Mouse (Mus musculus) ES-E14 (cell line): Measurements from ENCODE around the gene Crlf2. TPM values are rescaled to one million over a fixed set of nuclear protein-coding genes. Genes with fewer than 3 reads are reported as not detected.

ENCODE experiments used
- DNase-seq: peaks from one replicate; pipeline ENCODE4 v3.0.0-alpha.2; 2013; ENCODE audit warnings: low read depth, low spot score
- H3K27ac ChIP-seq: 2 replicates; pipeline ENCODE4 v1.5.1; 2012; ENCODE audit warnings: low read depth, mild to moderate bottlenecking, low read length, moderate library complexity, mixed read lengths; ENCODE audit not compliant: poor library complexity, insufficient read depth, severe bottlenecking
- H3K36me3 ChIP-seq: 2 replicates; pipeline ENCODE4 v1.6.1; 2012; ENCODE audit warnings: mild to moderate bottlenecking, low read length, moderate library complexity, mixed read lengths; ENCODE audit not compliant: control insufficient read depth, poor library complexity, insufficient read depth, severe bottlenecking
- H3K4me1 ChIP-seq, 2 experiments: fragments of 150-350 bp in 1 of 2; sonication (generic) in 1 of 2; 2 replicates each; pipeline ENCODE4 v1.6.1; 2012; ENCODE audit warnings: low read length in 2 of 2, mild to moderate bottlenecking in 1 of 2, mixed read lengths in 1 of 2; ENCODE audit not compliant: control insufficient read depth in 2 of 2, insufficient read depth in 2 of 2, poor library complexity in 1 of 2
- H3K4me3 ChIP-seq, 2 experiments: fragments of 150-350 bp in 1 of 2; sonication (generic) in 1 of 2; 2 replicates each; pipeline ENCODE4 v1.5.1; 2012; ENCODE audit warnings: low read length in 2 of 2, low read depth in 1 of 2, mild to moderate bottlenecking in 1 of 2, mixed read lengths in 1 of 2; ENCODE audit not compliant: insufficient read depth in 1 of 2, poor library complexity in 1 of 2, severe bottlenecking in 1 of 2
- H3K9ac ChIP-seq: 2 replicates; pipeline ENCODE4 v1.6.1; 2012; ENCODE audit warnings: low read depth, mild to moderate bottlenecking, low read length, mixed read lengths; ENCODE audit not compliant: poor library complexity, insufficient read depth, severe bottlenecking
- H3K9me3 ChIP-seq: fragments of 150-350 bp; sonication (generic); 2 replicates; pipeline ENCODE4 v1.6.1; 2012; ENCODE audit warnings: low read depth, mild to moderate bottlenecking, low read length; ENCODE audit not compliant: control insufficient read depth, insufficient read depth
- CHD2 ChIP-seq: IDR thresholded peaks from 2 replicates; pipeline ENCODE4 v1.6.1; 2014; ENCODE audit warnings: mild to moderate bottlenecking, low read depth, low read length, inconsistent platforms
- HCFC1 ChIP-seq: IDR thresholded peaks from 2 replicates; pipeline ENCODE4 v1.6.1; 2012; ENCODE audit warnings: low read length, inconsistent platforms, borderline replicate concordance; ENCODE audit not compliant: insufficient read depth
- MAFK ChIP-seq: IDR thresholded peaks from 2 replicates; pipeline ENCODE4 v1.6.1; 2014; ENCODE audit warnings: mild to moderate bottlenecking, low read depth, low read length, inconsistent platforms; ENCODE audit not compliant: insufficient read depth
- ZC3H11A ChIP-seq: IDR thresholded peaks from 2 replicates; pipeline ENCODE4 v1.6.1; 2012; ENCODE audit warnings: low read depth, mild to moderate bottlenecking, inconsistent platforms, low read length, borderline replicate concordance
- ZNF384 ChIP-seq: IDR thresholded peaks from 2 replicates; pipeline ENCODE4 v1.6.1; 2012; ENCODE audit warnings: low read depth, low read length, inconsistent platforms
- in situ Hi-C, 2 experiments: fragments of 600-800 bp; cut with MboI; formaldehyde crosslinking; loops; one replicate each; pipeline ENCODE4 v1.15.1; 2025; ENCODE audit warnings: low sequenced_read_pairs in 2 of 2, inconsistent platforms in 1 of 2; ENCODE audit not compliant: unreplicated experiment in 2 of 2
- total RNA-seq: library from RNA; depleted of rRNA; stranded (reverse); fragments of 300-350 nt; gene quantifications from 2 replicates; pipeline ENCODE4 v1.2.3, GENCODE M21; 2012; rRNA removed

The Crlf2 gene
- 18.4 and 19.9 TPM in 2 replicates for total RNA-seq

- peaks cover 15% of the 10 kb centered on the region; the same call in 1 of the 2 replicates for H3K36me3 ChIP-seq
- H3K4me1 ChIP-seq, result 0 out of 4 replicates have a peak, but pooled peaks cover 0 to 3% of the 10 kb centered on the region in 2 experiments
- peak within 1 kb of the TSS; percentile 100 for H3K27ac ChIP-seq
- peak within 1 kb of the TSS; percentile 96 for H3K9ac ChIP-seq
- H3K9me3 ChIP-seq, result no peaks in the 10 kb centered on the region
- H3K4me3 ChIP-seq, result peak within 1 kb of the TSS; percentile 96 to 98
- in situ Hi-C loops, result no loop called here
- no peak for TF ChIP-seq CHD2
- TF ChIP-seq HCFC1, result no peak
- TF ChIP-seq MAFK, result no peak
- TF ChIP-seq ZNF384, result no peak
- no peak for TF ChIP-seq ZC3H11A
- peak; percentile 94 for DNase-seq
These were observed at the start of gene Crlf2 for GRCm38 (mm10) chr5:109558404-109559160. Gene Crlf2, minus strand, starts transcription at chr5:109558993.

- DNase-seq, result peak; percentile 9
- H3K27ac ChIP-seq, result no peak overlapping the region
- H3K4me1 ChIP-seq, result no peaks in the 10 kb centered on the region
- no peaks in the 10 kb centered on the region for H3K36me3 ChIP-seq
- in situ Hi-C loops, result no loop called here
- TF ChIP-seq HCFC1, result no peak
- no peak for TF ChIP-seq CHD2
- TF ChIP-seq MAFK, result no peak
- no peak for TF ChIP-seq ZNF384
- TF ChIP-seq ZC3H11A, result no peak
- peaks cover 15% of the 10 kb centered on the region for H3K9me3 ChIP-seq
- H3K9ac ChIP-seq, result no peak overlapping the region
- H3K4me3 ChIP-seq, result no peak overlapping the region
These were observed 43.8 kb upstream of the Crlf2 start for GRCm38 (mm10) chr5:109602585-109602984.

- Histone ChIP-seq H3K4me1 (no peaks in the 10 kb centered on the region), H3K4me3 (no peak overlapping the region), H3K36me3 (no peaks in the 10 kb centered on the region), H3K9ac (no peak overlapping the region), H3K27ac (no peak overlapping the region), H3K9me3 (peaks cover 15% of the 10 kb centered on the region)
- DNase-seq, result peak; percentile 26
- in situ Hi-C loops, result no loop called here
- TF ChIP-seq MAFK, result no peak
- no peak for TF ChIP-seq HCFC1
- peak; percentile 59; the same call in 1 of the 2 replicates for TF ChIP-seq ZC3H11A
These were observed 42.3 kb upstream of the Crlf2 start for GRCm38 (mm10) chr5:109601080-109601479.

- in situ Hi-C loops, result loop anchor here in 1 of 2 experiments (10.0 kb wide), 1 partner anchor 426 kb away; no protein-coding TSS in a partner anchor
- Histone ChIP-seq H3K9me3 (peaks cover 12% of the 10 kb centered on the region), H3K36me3 (no peaks in the 10 kb centered on the region), H3K27ac (no peak overlapping the region), H3K4me3 (no peak overlapping the region), H3K4me1 (no peaks in the 10 kb centered on the region), H3K9ac (no peak overlapping the region)
- peak; percentile 11 for DNase-seq
- no peak for TF ChIP-seq MAFK
- TF ChIP-seq ZC3H11A, result no peak
- no peak for TF ChIP-seq CHD2
- TF ChIP-seq HCFC1, result no peak
- TF ChIP-seq ZNF384, result no peak
These were observed 40.1 kb upstream of the Crlf2 start for GRCm38 (mm10) chr5:109598876-109599275.
